Mouse (Mus musculus): ENCODE measurements around the gene Zcchc8. TPM values are rescaled to one million over a fixed set of nuclear protein-coding genes. Genes with fewer than 3 reads are reported as not detected.

Gene Zcchc8
- polyA plus RNA-seq, 1 experiment from 2014 or later, result 28.6 TPM

- no peak for ATAC-seq (ENCODE audit: insufficient read depth)
- Histone ChIP-seq H3K4me1 (replicated peaks) (peaks cover 30% of the 10 kb centered on the region), H3K36me3 (replicated peaks) (no peaks in the 10 kb centered on the region), H3K4me2 (peak overlapping the region; percentile 94), H3K27me3 (peaks cover 11% of the 10 kb centered on the region), H3K27ac (replicated peaks) (peak overlapping the region; percentile 74; the same call in 1 of the 2 replicates), H3K9ac (peak overlapping the region; percentile 83), H3K9me3 (replicated peaks) (no peaks in the 10 kb centered on the region), H3K4me3 (replicated peaks) (peak overlapping the region; percentile 79)
- 6% methylated on average over 6 of the region's 6 CpGs for WGBS (ENCODE audit: insufficient replicate concordance)
These were observed 37.9 kb downstream of the Zcchc8 start for GRCm38 (mm10) chr5:123683043-123683376.

GRCm38 (mm10) chr5:123682372-123682771 is 38.5 kb downstream of the Zcchc8 start:
- no peak for ATAC-seq (ENCODE audit: insufficient read depth)
- Histone ChIP-seq H3K4me1 (replicated peaks) (peaks cover 30% of the 10 kb centered on the region), H3K4me3 (replicated peaks) (peak overlapping the region; percentile 79), H3K9me3 (replicated peaks) (no peaks in the 10 kb centered on the region), H3K36me3 (replicated peaks) (no peaks in the 10 kb centered on the region), H3K27me3 (peaks cover 11% of the 10 kb centered on the region), H3K9ac (0 out of 2 replicates have a peak overlapping the region, but pooled peaks have one; percentile 9), H3K4me2 (peak overlapping the region; percentile 94), H3K27ac (replicated peaks) (peak overlapping the region; percentile 21)
- WGBS (ENCODE audit: insufficient replicate concordance), result 15% methylated on average over 4 of the region's 4 CpGs

- ATAC-seq (ENCODE audit: insufficient read depth), result no peak
- Histone ChIP-seq H3K36me3 (replicated peaks) (no peaks in the 10 kb centered on the region), H3K4me3 (replicated peaks) (no peak overlapping the region), H3K4me2 (no peak overlapping the region), H3K27me3 (peaks cover 5% of the 10 kb centered on the region), H3K27ac (replicated peaks) (no peak overlapping the region), H3K9ac (no peak overlapping the region), H3K4me1 (replicated peaks) (peaks cover 43% of the 10 kb centered on the region), H3K9me3 (replicated peaks) (no peaks in the 10 kb centered on the region)
- WGBS (ENCODE audit: insufficient replicate concordance), result 69% methylated on average over 5 of the region's 5 CpGs
These were observed 41.2 kb downstream of the Zcchc8 start for GRCm38 (mm10) chr5:123679546-123680263.

GRCm38 (mm10) chr5:123679106-123679505 is 41.8 kb downstream of the Zcchc8 start:
- 35% methylated on average over 3 of the region's 3 CpGs for WGBS (ENCODE audit: insufficient replicate concordance)
- Histone ChIP-seq H3K9ac (no peak overlapping the region), H3K4me1 (replicated peaks) (peaks cover 41% of the 10 kb centered on the region), H3K36me3 (replicated peaks) (no peaks in the 10 kb centered on the region), H3K4me2 (no peak overlapping the region), H3K9me3 (replicated peaks) (no peaks in the 10 kb centered on the region), H3K27me3 (no peaks in the 10 kb centered on the region; the same call in 1 of the 2 replicates), H3K4me3 (replicated peaks) (no peak overlapping the region), H3K27ac (replicated peaks) (no peak overlapping the region)
- no peak for ATAC-seq (ENCODE audit: insufficient read depth)

- Histone ChIP-seq H3K9me3 (replicated peaks) (no peaks in the 10 kb centered on the region), H3K36me3 (replicated peaks) (no peaks in the 10 kb centered on the region), H3K9ac (no peak overlapping the region), H3K4me1 (replicated peaks) (peaks cover 45% of the 10 kb centered on the region), H3K27ac (replicated peaks) (peak overlapping the region; percentile 51; the same call in 1 of the 2 replicates), H3K4me3 (replicated peaks) (no peak overlapping the region), H3K4me2 (no peak overlapping the region), H3K27me3 (no peaks in the 10 kb centered on the region)
- WGBS (ENCODE audit: insufficient replicate concordance), result 50% methylated on average over 9 of the region's 9 CpGs
- ATAC-seq (ENCODE audit: insufficient read depth), result peak; percentile 48; the same call in 1 of the 2 replicates
These were observed 45.2 kb downstream of the Zcchc8 start for GRCm38 (mm10) chr5:123675717-123676116.

GRCm38 (mm10) chr5:123675221-123675620 is 45.7 kb downstream of the Zcchc8 start:
- peak; percentile 66 for ATAC-seq (ENCODE audit: insufficient read depth)

GRCm38 (mm10) chr5:123671473-123671820 is 49.5 kb downstream of the Zcchc8 start:
- H3K27ac ChIP-seq (replicated peaks), result peak overlapping the region; percentile 69; the same call in 1 of the 2 replicates
- ATAC-seq (ENCODE audit: insufficient read depth), result no peak
- peak overlapping the region; percentile 55; the same call in 1 of the 2 replicates for H3K4me2 ChIP-seq
- peaks cover 63% of the 10 kb centered on the region for H3K4me1 ChIP-seq (replicated peaks)
- H3K9me3 ChIP-seq (replicated peaks), result no peaks in the 10 kb centered on the region
- WGBS (ENCODE audit: insufficient replicate concordance), result 60% methylated on average over 3 of the region's 3 CpGs
- H3K36me3 ChIP-seq (replicated peaks), result no peaks in the 10 kb centered on the region
- no peak overlapping the region for H3K9ac ChIP-seq
- no peak overlapping the region; the same call in 1 of the 2 replicates for H3K4me3 ChIP-seq (replicated peaks)
- no peaks in the 10 kb centered on the region for H3K27me3 ChIP-seq

More at GRCm38 (mm10) chr5:123675221-123675620, 45.7 kb downstream of the Zcchc8 start:
- Histone ChIP-seq H3K9ac (no peak overlapping the region), H3K4me1 (replicated peaks) (peaks cover 50% of the 10 kb centered on the region), H3K27me3 (no peaks in the 10 kb centered on the region), H3K9me3 (replicated peaks) (no peaks in the 10 kb centered on the region), H3K36me3 (replicated peaks) (no peaks in the 10 kb centered on the region), H3K4me2 (no peak overlapping the region), H3K4me3 (replicated peaks) (no peak overlapping the region), H3K27ac (replicated peaks) (no peak overlapping the region)
- WGBS (ENCODE audit: insufficient replicate concordance), result 20% methylated on average over 3 of the region's 3 CpGs

GRCm38 (mm10) chr5:123670800-123671472 is 50.0 kb downstream of the Zcchc8 start:
- H3K4me2 ChIP-seq, result peak overlapping the region; percentile 55
- H3K27ac ChIP-seq (replicated peaks), result peak overlapping the region; percentile 69
- peaks cover 62% of the 10 kb centered on the region for H3K4me1 ChIP-seq (replicated peaks)
- no peaks in the 10 kb centered on the region for H3K9me3 ChIP-seq (replicated peaks)
- ATAC-seq (ENCODE audit: insufficient read depth), result peak; percentile 30; the same call in 1 of the 2 replicates
- H3K9ac ChIP-seq, result peak overlapping the region; percentile 23; the same call in 1 of the 2 replicates
- H3K36me3 ChIP-seq (replicated peaks), result no peaks in the 10 kb centered on the region
- no peaks in the 10 kb centered on the region for H3K27me3 ChIP-seq
- peak overlapping the region; percentile 18 for H3K4me3 ChIP-seq (replicated peaks)
- WGBS (ENCODE audit: insufficient replicate concordance), result 42% methylated on average over 14 of the region's 14 CpGs

- H3K4me1 ChIP-seq (replicated peaks), result peaks cover 57% of the 10 kb centered on the region
- ATAC-seq (ENCODE audit: insufficient read depth), result no peak
- H3K4me3 ChIP-seq (replicated peaks), result peak overlapping the region; percentile 18
- WGBS (ENCODE audit: insufficient replicate concordance), result 44% methylated on average over 9 of the region's 9 CpGs
- no peaks in the 10 kb centered on the region for H3K27me3 ChIP-seq
- H3K36me3 ChIP-seq (replicated peaks), result no peaks in the 10 kb centered on the region
- peak overlapping the region; percentile 27; the same call in 1 of the 2 replicates for H3K9ac ChIP-seq
- no peaks in the 10 kb centered on the region for H3K9me3 ChIP-seq (replicated peaks)
- peak overlapping the region; percentile 55 for H3K4me2 ChIP-seq
- peak overlapping the region; percentile 69 for H3K27ac ChIP-seq (replicated peaks)
These were observed 50.7 kb downstream of the Zcchc8 start for GRCm38 (mm10) chr5:123669991-123670799.

GRCm38 (mm10) chr5:123667915-123668314 is 53.0 kb downstream of the Zcchc8 start:
- 45% methylated on average over 12 of the region's 12 CpGs for WGBS (ENCODE audit: insufficient replicate concordance)
- ATAC-seq (ENCODE audit: insufficient read depth), result 0 out of 2 replicates have a peak, but pooled peaks have one; percentile 32
- Histone ChIP-seq H3K4me3 (replicated peaks) (no peak overlapping the region), H3K9me3 (replicated peaks) (no peaks in the 10 kb centered on the region), H3K9ac (no peak overlapping the region), H3K4me1 (replicated peaks) (peaks cover 46% of the 10 kb centered on the region), H3K27ac (replicated peaks) (no peak overlapping the region), H3K27me3 (no peaks in the 10 kb centered on the region), H3K4me2 (no peak overlapping the region), H3K36me3 (replicated peaks) (no peaks in the 10 kb centered on the region)

All from liver, embryonic 15.5 days (tissue).